Mouse (Mus musculus) midbrain, embryonic 14.5 days (tissue): Measurements from ENCODE around the gene Olfr1330. TPM values are rescaled to one million over a fixed set of nuclear protein-coding genes. Genes with fewer than 3 reads are reported as not detected.

Experiments used
- polyA plus RNA-seq: library from polyadenylated mRNA; unstranded; fragments of >200 nt; fragmentation: Nextera tagmentation; extraction: Ambion mirVana; gene quantifications from 2 replicates; pipeline ENCODE4 v1.2.1, GENCODE M21; 2014

The Olfr1330 gene
- polyA plus RNA-seq, 1 experiment from 2014 or later, result not detected

Other genes starting within 250 kb of the Olfr1330 start
- gene Olfr62, start 229.6 kb upstream of the Olfr1330 start, polyA plus RNA-seq, result not detected in 2 replicates
- not detected in 2 replicates for gene Olfr1342, start 195.8 kb upstream of the Olfr1330 start, polyA plus RNA-seq
- gene Olfr1341, start 185.1 kb upstream of the Olfr1330 start, polyA plus RNA-seq, result not detected in 2 replicates
- not detected in 2 replicates for gene Olfr1340, start 168.5 kb upstream of the Olfr1330 start, polyA plus RNA-seq
- gene Olfr1339, start 156.4 kb upstream of the Olfr1330 start, polyA plus RNA-seq, result not detected in 2 replicates
- gene Olfr1338, start 129.9 kb upstream of the Olfr1330 start, polyA plus RNA-seq, result not detected in 2 replicates
- gene Olfr1337, start 106.0 kb upstream of the Olfr1330 start, polyA plus RNA-seq, result not detected in 2 replicates
- not detected in 2 replicates for gene Olfr1335, start 78.7 kb upstream of the Olfr1330 start, polyA plus RNA-seq
- gene Olfr1333, start 52.3 kb upstream of the Olfr1330 start, polyA plus RNA-seq, result not detected in 2 replicates
- not detected in 2 replicates for gene Olfr1331, start 23.9 kb upstream of the Olfr1330 start, polyA plus RNA-seq
- gene Olfr1329, start 28.9 kb downstream of the Olfr1330 start, polyA plus RNA-seq, result not detected in 2 replicates
- gene Olfr1328, start 50.0 kb downstream of the Olfr1330 start, polyA plus RNA-seq, result not detected in 2 replicates
- gene Lao1, start 73.0 kb downstream of the Olfr1330 start, polyA plus RNA-seq, result not detected in 2 replicates
- 61.3 and 94.4 TPM in 2 replicates for gene Slc2a1, start 220.1 kb downstream of the Olfr1330 start, polyA plus RNA-seq